Mouse (Mus musculus) cortical plate, adult 2 months (tissue): Measurements from ENCODE around the gene Gm20662.

ENCODE experiments used
- CTCF ChIP-seq: fragments of 200-500 bp; IDR thresholded peaks from 2 replicates; pipeline ENCODE4 v1.5.1; 2011; ENCODE audit warnings: mild to moderate bottlenecking, control low read depth, low read length; ENCODE audit not compliant: insufficient read depth; ENCODE audit errors: extremely low read depth
- POLR2A ChIP-seq: fragments of 200-500 bp; IDR thresholded peaks from 2 replicates; pipeline ENCODE4 v1.6.1; 2011; ENCODE audit warnings: mild to moderate bottlenecking, low read length, control low read depth; ENCODE audit not compliant: insufficient read depth; ENCODE audit errors: extremely low read depth

- TF ChIP-seq POLR2A (no peak), CTCF (no peak)
These were observed 21.5 kb upstream of the Gm20662 start for GRCm38 (mm10) chr9:107974491-107975171.
